Mouse (Mus musculus) thymus, postnatal 36 days (tissue): ENCODE measurements around the gene Pitx3.
"Not testable (repeated sequence)": the region's sequence is repeated elsewhere in the genome, so short reads cannot be mapped to it uniquely, and the experiment has no call there.

Experiments used
- DNase-seq, 2 experiments: peaks; one replicate each; pipeline ENCODE4 v3.0.0; 2022; ENCODE audit warnings: mixed read lengths in 2 of 2

Gene Pitx3

GRCm38 (mm10) chr19:46147511-46148371 lies at the start of gene Pitx3:
Gene Pitx3 (minus strand): TSS chr19:46148326.
- no peak for DNase-seq

- peak; percentile 15 to 30 for DNase-seq
These were observed 39.1 kb upstream of the Pitx3 start for GRCm38 (mm10) chr19:46187203-46187602.

- DNase-seq: no peak
These were observed 38.5 kb upstream of the Pitx3 start for GRCm38 (mm10) chr19:46186611-46187010.

- DNase-seq: no peak
These were observed 34.1 kb upstream of the Pitx3 start for GRCm38 (mm10) chr19:46182241-46182640.

GRCm38 (mm10) chr19:46180274-46180673 lies 32.1 kb upstream of the Pitx3 start:
- no peak for DNase-seq

DNA sequence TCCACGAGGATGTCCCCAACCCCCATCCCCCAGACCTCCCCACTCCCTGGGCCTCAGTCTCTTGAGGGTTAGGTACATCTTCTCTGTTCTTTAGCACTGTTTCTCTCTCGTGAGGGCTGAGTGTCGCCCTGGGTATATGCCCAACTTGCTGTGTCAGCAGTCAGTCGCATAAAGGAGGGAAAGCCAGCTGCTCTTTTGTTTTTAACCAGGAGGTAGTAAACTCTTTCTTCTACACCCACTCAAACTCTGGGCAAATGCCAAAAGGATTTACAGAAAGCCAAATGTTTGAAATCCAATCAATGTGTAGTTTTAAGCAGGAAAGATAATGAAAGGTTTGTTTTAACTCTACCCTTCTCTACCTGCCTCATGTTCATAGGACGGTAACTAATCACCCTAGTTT lies 28.9 kb upstream of the Pitx3 start:
- DNase-seq: no peak

GRCm38 (mm10) chr19:46175173-46175572 lies 27.0 kb upstream of the Pitx3 start:
- DNase-seq: no peak

DNA sequence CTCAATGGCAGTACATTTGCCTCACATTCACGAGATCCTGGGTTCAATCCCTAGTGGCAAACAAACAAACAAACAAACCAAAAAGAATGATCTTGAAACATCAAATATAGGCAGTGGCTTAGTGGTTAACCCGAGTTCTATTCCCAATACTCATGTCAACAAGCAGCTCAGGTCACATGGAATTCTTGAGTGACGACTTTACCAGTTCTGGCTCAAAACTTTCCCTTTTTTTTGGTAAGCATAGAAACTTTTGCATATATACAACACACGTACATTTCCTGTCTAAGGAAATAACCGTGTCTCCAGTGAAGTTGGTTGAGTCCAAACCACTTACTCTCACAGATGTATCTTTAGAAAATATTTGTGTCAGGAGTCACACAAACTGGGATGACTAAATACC lies 24.4 kb upstream of the Pitx3 start:
- no peak for DNase-seq

DNA sequence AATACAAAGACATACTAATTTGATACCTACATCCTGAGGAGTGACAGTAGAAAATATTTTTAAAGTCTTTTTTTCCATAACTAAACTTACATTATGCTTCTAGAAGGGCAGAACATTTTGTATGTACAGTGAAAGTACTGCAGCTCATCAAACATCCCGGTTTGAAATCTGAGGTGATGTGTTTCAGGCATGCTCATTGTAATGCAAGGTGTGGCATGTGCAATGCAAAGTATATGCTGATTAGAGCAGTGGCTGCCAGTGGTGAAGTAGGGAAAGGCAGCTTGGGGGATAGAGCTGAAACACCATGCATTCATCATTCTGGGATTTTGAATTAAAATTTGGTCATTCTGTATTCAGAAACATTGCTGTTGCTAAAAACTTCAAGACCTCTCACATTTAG lies 21.8 kb upstream of the Pitx3 start:
- DNase-seq: no peak

DNA sequence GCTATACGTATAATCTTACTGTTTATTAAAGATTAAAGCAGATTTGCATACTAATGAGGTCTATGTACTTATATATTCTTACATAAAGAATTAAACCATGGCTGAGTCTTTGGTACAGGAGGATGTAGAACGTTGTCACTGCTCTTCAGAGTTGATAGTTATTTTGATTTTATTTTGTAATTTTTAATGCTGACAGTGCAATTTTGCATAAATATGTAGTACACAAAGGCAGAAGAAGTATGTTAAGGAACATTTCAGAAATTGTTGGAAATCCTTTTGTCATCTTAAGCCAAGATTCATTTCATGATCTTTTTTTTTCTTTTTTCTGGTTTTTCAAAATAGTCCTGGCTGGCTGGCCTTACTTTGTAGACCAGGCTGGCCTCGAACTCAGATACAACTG lies 21.3 kb upstream of the Pitx3 start:
- no peak for DNase-seq

DNA sequence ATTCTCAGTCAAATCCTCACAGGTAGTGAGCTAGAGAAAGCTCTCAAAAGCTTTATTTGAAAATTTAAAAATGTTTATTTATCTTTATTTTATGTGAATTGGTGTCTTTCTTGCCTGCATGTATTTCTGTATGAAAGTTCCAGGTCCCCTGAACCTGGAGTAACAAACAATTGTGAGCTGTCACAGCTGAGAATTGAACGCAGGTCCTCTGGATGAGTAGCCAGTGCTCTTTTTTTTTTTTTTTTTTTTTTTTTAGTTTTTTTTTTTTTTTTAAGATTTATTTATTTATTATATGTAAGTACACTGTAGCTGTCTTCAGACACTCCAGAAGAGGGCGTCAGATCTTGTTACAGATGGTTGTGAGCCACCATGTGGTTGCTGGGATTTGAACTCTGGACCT lies 19.0 kb upstream of the Pitx3 start:
- DNase-seq: not testable (repeated sequence)

- no peak for DNase-seq
These were observed 17.8 kb upstream of the Pitx3 start for GRCm38 (mm10) chr19:46165950-46166349.

GRCm38 (mm10) chr19:46152127-46152803 lies 4.1 kb upstream of the Pitx3 start, which contains the start of gene Gbf1:
Gene Gbf1 (plus strand): TSS chr19:46152509.
- DNase-seq: peak; percentile 90 to 92

- DNase-seq: no peak
These were observed 965 bp upstream of the Pitx3 start for GRCm38 (mm10) chr19:46149091-46149490.

GRCm38 (mm10) chr19:46148372-46148760 lies 240 bp upstream of the Pitx3 start:
- DNase-seq: peak; percentile 53 to 72

GRCm38 (mm10) chr19:46141091-46141490 lies 7.0 kb downstream of the Pitx3 start:
- no peak for DNase-seq

DNA sequence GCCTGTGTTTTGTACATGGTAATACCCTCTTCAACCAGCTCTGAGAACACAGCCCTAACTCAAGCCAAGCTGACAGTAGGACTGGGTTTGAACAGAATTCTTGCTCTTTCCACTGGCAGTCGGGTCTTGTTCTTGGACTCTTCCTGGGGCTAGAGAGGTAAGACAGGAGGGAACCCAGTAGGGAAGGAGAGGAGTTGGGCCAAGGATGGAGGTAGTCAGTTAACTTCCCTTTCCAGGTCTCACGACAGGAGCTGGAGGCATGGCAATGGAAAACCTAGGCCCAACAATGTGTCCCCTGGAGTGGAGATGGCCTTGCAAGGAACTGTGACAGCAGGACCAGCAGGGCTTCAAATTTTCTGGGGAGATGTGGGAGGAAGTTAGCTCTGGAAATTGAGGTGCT lies 7.8 kb downstream of the Pitx3 start:
- DNase-seq: no peak

DNA sequence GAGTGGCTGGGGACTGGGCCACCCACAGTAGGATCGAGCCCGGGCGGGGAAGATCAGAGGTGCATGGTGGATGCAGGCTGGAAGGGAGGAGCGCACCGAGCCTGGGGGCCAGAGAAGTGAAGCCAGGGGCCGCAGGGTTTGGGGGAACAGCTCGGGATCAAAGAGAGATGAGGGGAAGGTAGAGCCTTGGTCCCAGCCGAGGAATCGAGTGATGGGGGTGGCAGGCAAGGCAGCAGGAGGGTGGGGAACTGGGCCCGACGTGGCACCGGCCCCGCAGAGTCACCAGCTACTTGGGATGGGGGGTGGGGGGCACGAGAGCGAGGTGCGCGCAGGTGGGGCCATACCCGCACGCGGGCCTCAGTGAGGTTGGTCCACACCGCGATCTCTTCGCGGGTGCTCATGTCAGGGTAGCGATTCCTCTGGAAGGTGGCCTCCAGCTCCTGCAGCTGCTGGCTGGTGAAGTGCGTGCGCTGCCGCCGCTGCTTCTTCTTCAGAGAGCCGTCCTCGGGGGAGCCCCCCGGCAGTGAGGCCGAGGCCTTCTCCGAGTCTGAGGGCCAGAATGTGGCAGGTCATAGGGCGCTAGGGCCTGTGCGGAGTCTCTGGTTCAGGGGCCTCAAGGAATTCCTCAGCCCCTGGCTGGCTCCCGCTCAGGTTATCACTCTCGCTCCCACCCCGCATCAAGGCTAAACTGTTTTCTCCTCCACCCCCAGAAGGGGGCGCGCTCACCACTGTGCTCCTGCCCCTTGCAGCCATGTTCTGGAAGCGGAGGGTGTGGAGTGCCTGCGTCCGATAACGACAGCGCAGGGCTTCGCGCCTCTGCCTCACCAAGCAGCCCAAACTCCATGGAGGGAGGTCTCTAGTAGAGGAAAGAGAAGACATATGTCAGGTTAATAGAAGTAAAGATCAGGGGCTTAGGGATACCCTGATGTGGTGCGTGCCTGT lies 11.2 kb downstream of the Pitx3 start:
- peak; percentile 79 for DNase-seq

DNA sequence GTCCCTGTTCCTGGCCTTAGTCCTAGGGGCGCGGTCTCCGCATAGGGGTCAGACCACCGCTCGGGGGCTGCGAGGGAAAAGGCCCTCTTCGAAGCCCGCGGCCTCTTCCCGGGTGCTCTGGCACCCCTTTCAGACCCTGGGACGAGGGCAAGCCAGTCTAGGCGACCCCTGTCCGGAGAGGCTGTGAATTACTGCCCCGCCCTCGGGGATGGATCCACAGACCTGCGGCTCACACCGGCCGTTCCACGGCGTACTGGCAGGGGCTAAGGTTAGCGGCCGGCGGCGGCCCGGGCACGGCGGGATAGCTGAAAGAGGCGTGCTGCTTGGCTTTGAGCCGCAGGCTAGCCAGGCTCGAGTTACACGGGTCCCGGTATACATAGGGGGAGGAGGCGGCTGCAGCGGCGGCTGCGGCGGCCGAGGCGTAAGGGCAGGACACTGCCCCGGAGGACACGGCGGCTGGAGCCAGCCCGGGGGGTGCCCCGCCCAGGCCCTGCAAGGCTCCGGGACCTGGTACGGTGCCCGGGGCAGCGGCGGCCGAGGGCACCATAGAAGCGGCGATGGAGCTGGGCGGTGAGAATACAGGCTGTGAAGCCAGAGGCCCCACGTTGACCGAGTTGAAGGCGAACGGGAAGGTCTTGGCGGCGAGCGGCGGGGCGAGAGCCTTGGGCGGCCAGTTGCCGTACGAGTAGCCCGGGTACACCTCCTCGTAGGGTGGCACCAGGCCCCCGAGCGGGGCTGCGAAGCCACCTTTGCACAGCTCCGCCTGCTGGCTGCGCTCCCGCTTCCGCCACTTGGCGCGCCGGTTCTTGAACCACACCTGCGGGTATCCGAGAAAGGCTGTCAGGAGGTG lies 12.1 kb downstream of the Pitx3 start:
- DNase-seq: peak; percentile 86 to 87

- DNase-seq: peak; percentile 82 to 87
These were observed 12.8 kb downstream of the Pitx3 start for GRCm38 (mm10) chr19:46135297-46135696.

DNA sequence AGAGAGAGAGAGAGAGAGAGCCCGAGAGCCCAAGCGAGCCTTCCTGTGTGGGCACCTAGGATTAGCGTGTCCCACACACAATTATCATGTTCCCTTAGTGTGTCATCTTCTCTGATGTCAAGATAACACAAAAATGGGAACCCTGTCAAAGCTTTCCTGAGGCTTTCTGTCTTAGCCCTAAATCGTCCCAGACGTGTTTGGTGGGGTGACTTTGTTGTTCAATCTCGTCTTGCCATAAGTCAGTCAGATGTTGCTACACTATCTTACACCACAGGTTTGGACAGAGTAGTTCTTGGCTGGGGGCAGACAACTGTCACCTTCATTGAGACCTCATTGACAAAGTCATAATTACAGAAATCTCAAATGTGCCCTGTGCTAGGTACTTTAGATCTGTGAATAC lies 15.5 kb downstream of the Pitx3 start:
- DNase-seq: no peak
